Mouse (Mus musculus) cerebellum, adult 11-12 months (tissue): ENCODE data around the gene Rgs10.
A peak's percentile ranks its signal among the peaks of the same experiment; 100 is the strongest.

ENCODE experiments used
- DNase-seq: peaks from one replicate; pipeline ENCODE4 v3.0.0; 2022

The Rgs10 gene

GRCm38 (mm10) chr7:128417930-128418779 lies at the start of gene Rgs10:
Rgs10 (minus strand) TSS chr7:128418758.
- DNase-seq: peak; percentile 13

- peak; percentile 47 for DNase-seq
These were observed 43.8 kb upstream of the Rgs10 start for GRCm38 (mm10) chr7:128462406-128462805.

- peak; percentile 99 for DNase-seq
These were observed 43.0 kb upstream of the Rgs10 start, which contains the start of gene Tial1 for GRCm38 (mm10) chr7:128461285-128462215. Tial1 (minus strand) TSS chr7:128461717.

GRCm38 (mm10) chr7:128460865-128461228 lies 42.3 kb upstream of the Rgs10 start:
- no peak for DNase-seq

- DNase-seq: peak; percentile 61
These were observed 41.7 kb upstream of the Rgs10 start for GRCm38 (mm10) chr7:128460131-128460864.

- no peak for DNase-seq
These were observed 41.2 kb upstream of the Rgs10 start for GRCm38 (mm10) chr7:128459791-128460130.

- no peak for DNase-seq
These were observed 39.5 kb upstream of the Rgs10 start for GRCm38 (mm10) chr7:128458011-128458410.

GRCm38 (mm10) chr7:128452731-128453130 lies 34.2 kb upstream of the Rgs10 start:
- no peak for DNase-seq

- no peak for DNase-seq
These were observed 22.0 kb upstream of the Rgs10 start for GRCm38 (mm10) chr7:128440584-128440983.

GRCm38 (mm10) chr7:128439251-128439650 lies 20.7 kb upstream of the Rgs10 start:
- DNase-seq: no peak

- no peak for DNase-seq
These were observed 19.6 kb upstream of the Rgs10 start for GRCm38 (mm10) chr7:128438131-128438530.

GRCm38 (mm10) chr7:128433213-128433612 lies 14.7 kb upstream of the Rgs10 start:
- no peak for DNase-seq

- DNase-seq: no peak
These were observed 14.0 kb upstream of the Rgs10 start for GRCm38 (mm10) chr7:128432574-128432973.

GRCm38 (mm10) chr7:128422491-128422890 lies 3.9 kb upstream of the Rgs10 start:
- DNase-seq: no peak

GRCm38 (mm10) chr7:128421701-128422100 lies 3.1 kb upstream of the Rgs10 start:
- DNase-seq: no peak

- no peak for DNase-seq
These were observed 1.1 kb upstream of the Rgs10 start for GRCm38 (mm10) chr7:128419690-128420089.

GRCm38 (mm10) chr7:128417226-128417929 lies 1.2 kb downstream of the Rgs10 start:
- no peak for DNase-seq

GRCm38 (mm10) chr7:128416664-128417063 lies 1.9 kb downstream of the Rgs10 start:
- DNase-seq: no peak

GRCm38 (mm10) chr7:128414433-128414832 lies 4.1 kb downstream of the Rgs10 start:
- DNase-seq: no peak

GRCm38 (mm10) chr7:128412071-128412833 lies 6.3 kb downstream of the Rgs10 start:
- DNase-seq: no peak

- no peak for DNase-seq
These were observed 7.7 kb downstream of the Rgs10 start for GRCm38 (mm10) chr7:128410708-128411413.
